Mouse (Mus musculus) stomach, postnatal 0 days (tissue): ENCODE measurements at regions not wholly inside any gene's neighbourhood (a gene's known extent, or its start where the extent isn't known, plus 50 kb on each side); places are given as distances from the start of the nearest gene placed in this dataset.

Experiments used
- CTCF ChIP-seq: IDR thresholded peaks from 2 replicates; pipeline ENCODE4 v1.5.1; 2016; ENCODE audit warnings: antibody characterized with exemption, low read depth, mild to moderate bottlenecking, moderate library complexity
- EP300 ChIP-seq: optimal IDR thresholded peaks from 2 replicates; pipeline ENCODE3; 2016; ENCODE audit warnings: antibody characterized with exemption

- TF ChIP-seq CTCF (no peak), EP300 (no peak)
These were observed 72.4 kb downstream of the Tpra1 start for GRCm38 (mm10) chr6:88974457-88974856.
